Mouse (Mus musculus): ENCODE measurements at regions not wholly inside any gene's neighbourhood (a gene's known extent, or its start where the extent isn't known, plus 50 kb on each side); places are given as distances from the start of the nearest gene placed in this dataset.

DNA sequence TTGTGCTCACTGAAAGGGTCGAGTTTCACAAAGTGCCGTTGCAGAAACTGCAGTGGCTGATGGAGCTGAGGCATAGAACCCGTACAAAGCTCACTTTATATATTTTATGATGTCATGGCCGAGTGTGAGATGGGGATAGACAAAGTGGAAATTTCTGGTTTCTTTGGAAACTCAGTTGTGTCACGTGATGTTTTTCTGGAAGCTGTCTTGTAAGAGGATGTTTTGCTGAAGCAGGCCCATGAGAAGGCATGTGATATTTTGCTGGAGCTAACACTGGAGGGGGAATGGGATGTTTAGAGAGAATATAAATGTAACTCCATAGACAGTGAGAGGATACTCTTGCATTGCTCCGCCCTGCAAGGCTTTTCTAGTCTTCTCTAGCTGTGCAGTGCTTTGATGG is 311.7 kb downstream of the Tmem132b start:
- no peak for TF ChIP-seq CTCF (IDR thresholded peaks at IDR 0.05; ENCODE audit: insufficient read depth, low read length)
- TF ChIP-seq POLR2A (IDR thresholded peaks at IDR 0.05; ENCODE audit: borderline replicate concordance, extremely low read depth, low read depth, low read length), result no peak
